Mouse (Mus musculus): ENCODE results near the gene Map4k3.

- TF ChIP-seq CTCF (IDR thresholded peaks at IDR 0.05; ENCODE audit: low read depth) (no peak), EP300 (IDR thresholded peaks at IDR 0.05; ENCODE audit: low read depth) (no peak)
Observed at GRCm38 (mm10) chr17:80568842-80569601, 159.3 kb downstream of the Map4k3 start.

Measured in liver, postnatal 0 days (tissue).